Mouse (Mus musculus) kidney, adult 18-20 months (tissue): Measurements from ENCODE around the gene Fam107a.
A peak's percentile ranks its signal among the peaks of the same experiment; 100 is the strongest.

Source experiments
- DNase-seq: peaks from one replicate; pipeline ENCODE4 v3.0.0; 2021

Gene Fam107a

GRCm38 (mm10) chr14:8317194-8318097 lies at the start of gene Fam107a:
Fam107a (minus strand) TSS chr14:8318023.
- DNase-seq = peak; percentile 63

DNA sequence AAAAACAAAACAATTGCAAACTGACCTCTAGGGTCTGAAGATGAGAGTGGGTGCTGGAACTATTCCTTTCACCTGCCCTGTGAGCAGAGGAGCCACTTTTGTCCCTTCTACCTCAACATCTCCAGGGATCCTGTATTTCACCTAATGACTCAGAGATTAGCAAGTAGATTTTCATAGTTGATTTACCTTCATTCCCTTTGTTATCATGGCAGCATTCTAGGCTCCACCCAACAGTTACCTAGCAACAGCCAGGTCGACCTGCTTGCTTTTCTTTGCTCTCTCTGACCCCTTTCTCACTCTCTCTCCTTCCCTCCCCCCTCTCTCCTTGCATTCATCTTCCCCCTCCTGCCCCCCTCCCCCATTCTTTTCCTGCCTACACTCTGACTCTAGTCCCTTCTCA lies 49.3 kb upstream of the Fam107a start:
- no peak for DNase-seq

GRCm38 (mm10) chr14:8365833-8366232 lies 48.0 kb upstream of the Fam107a start:
- DNase-seq = no peak

- DNase-seq = no peak
These were observed 39.0 kb upstream of the Fam107a start for GRCm38 (mm10) chr14:8356836-8357235.

DNA sequence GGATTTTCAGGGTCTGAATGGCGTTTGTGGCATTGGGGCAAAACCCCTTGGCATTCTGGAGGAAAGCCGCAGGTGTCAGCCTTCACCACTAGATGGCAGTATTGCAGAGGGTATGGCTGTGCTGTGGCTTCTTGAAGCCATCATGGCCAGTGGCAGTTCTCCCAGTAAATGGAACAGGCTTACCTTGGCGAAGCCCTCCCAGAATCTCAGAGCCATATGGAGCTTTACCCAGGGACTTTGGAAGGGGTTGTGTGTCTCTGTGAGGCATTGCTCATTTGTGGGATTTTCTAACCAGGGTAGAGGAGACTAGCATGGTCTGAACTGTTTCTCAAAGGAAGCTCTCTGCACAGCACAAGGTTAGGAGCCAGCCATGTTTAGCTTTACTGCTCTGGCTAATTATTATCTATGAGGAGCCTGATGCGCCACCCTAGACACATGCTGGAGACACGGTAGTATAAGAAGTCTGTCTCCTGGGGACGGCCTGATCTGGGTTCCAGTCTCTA lies 38.2 kb upstream of the Fam107a start:
- DNase-seq = peak; percentile 81

DNA sequence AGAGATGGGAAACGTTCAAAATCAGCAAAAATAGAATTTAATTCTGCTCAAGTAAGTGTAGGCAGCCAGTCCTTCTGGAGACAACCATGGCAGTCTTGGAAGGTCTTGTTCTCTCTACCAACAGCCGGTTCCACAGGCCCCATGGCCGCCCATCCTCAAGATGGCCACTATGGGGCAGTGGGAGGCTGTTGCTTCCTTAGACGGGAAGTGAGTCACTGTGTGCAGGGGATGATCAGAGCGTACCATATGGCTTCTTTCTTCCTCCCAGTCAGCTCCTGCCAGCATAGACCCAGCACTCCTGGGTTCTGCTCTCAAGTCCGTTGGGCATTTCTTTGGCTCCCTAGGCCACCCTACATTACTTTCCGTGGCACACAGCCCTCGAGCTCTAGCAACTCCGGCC lies 31.1 kb upstream of the Fam107a start:
- no peak for DNase-seq

- peak; percentile 92 for DNase-seq
These were observed 28.6 kb upstream of the Fam107a start for GRCm38 (mm10) chr14:8346255-8346997.

DNA sequence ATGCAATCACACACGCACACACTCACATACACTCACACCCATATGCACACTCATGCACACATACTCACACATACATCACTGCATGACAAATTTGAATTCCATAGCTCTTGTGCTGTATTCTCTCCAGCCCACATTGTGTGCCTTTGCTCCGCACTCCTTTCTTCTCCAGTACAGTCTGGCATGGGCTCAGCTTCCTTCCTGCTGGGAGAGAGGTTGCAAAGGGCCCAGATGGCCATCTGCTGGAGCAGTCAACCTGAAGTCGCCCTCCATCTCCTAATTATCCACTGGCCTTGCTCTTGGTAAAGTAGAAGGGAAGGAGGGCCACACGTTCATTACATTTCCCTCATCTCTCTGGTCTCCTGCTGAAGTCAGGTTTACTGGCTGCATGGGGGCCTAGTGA lies 27.7 kb upstream of the Fam107a start:
- no peak for DNase-seq

DNA sequence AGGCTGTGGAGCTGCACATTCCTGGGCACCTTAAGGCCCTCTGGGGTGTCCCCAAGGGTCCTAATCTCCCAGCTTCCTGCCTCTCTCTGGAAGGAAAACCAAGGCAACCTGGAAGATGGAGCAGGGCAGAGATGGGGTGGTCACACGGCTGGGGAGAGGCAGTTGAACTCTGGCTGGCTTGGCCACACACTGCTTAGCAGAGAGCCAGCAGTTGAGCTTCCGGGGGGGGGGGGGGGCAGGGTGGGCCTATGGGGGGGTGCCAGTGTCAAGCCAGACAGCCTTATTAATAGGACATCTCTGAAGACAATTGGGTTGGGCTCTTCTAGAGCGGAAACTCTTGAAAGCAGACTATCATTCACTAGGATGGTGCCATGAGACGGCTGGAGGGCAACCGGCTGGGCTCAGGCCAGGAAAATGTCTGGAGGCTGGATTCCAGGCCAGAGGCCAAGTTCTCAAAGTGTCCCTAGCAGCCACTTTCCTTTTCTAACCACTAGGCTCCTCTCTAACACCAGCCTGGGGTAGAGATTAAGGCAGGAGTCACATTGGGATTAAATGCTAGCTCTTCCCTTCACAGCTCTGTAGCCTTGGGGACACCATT lies 24.8 kb upstream of the Fam107a start:
- peak; percentile 78 for DNase-seq

- DNase-seq = no peak
These were observed 22.4 kb upstream of the Fam107a start for GRCm38 (mm10) chr14:8340226-8340625.

DNA sequence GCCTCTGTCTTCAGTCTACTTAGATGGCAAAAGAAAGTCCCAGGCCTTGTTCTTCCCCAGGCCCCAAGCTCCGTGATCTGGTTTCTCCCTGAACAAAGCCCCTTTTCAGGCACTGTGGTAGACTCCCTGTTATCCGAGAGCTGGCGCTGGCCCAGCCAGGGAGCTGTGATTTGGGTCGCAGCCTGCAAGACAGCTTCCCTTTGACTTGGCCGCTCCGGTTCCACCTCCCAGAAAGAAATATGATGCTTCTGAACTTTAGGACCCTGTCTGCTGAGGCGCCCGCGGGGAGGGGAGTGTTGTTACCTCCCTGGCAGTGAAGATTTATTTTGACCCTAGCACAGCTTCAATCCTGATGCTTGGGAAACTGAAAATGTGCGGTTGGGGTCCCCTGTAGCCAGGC lies 18.1 kb upstream of the Fam107a start:
- DNase-seq = no peak

- DNase-seq = no peak
These were observed 16.7 kb upstream of the Fam107a start for GRCm38 (mm10) chr14:8334511-8334910.

- peak; percentile 76 for DNase-seq
These were observed 14.8 kb upstream of the Fam107a start for GRCm38 (mm10) chr14:8332314-8333252.

DNA sequence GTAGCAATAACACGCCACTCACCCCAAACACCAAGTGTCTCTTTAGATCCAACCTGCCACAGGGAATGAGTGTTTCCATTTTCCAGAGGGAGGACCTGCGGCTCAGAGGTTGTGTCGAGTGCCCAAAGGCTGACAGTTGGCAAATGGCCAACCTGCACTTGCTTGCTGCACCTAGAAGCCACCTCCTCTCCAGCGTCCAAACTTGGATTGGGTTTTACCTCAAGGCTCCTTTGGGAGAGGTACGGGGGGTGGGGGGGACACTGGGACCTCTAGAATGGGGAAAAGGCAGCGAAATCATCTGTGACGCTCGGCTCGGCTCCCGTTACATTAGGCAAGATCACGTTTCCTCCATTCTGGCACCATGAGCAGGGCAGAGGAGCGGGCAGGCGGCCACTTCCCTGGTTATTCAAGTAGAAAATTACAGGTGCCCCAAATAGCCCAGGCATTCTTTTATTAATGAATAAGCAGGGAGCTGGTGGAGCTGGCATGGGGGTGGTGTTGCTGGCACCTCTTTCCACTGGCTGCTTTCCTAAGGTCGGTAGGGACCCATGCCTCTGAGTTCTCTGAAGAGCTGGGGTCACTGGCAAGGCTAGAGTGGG lies 13.6 kb upstream of the Fam107a start:
- DNase-seq = peak; percentile 91

DNA sequence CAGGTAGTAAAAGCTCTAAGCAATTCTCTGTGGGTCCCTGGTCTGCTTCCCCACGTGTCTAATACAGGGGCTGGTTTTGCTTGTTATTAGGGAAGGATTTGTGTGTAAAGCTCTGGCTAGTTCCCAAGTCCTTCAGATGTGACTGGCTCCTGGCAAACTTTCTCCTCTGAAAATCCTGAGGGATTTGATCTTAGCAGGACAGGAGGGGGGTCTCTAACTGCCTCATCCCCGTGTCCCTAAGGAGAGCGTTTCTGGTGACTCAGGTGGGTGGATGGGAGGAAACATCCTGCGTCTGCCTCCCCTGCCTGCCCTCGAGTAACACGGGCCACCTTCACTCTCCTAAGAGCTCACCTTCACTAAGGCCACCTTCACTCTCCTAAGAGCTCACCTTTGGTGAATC lies 12.6 kb upstream of the Fam107a start:
- DNase-seq = peak; percentile 57

DNA sequence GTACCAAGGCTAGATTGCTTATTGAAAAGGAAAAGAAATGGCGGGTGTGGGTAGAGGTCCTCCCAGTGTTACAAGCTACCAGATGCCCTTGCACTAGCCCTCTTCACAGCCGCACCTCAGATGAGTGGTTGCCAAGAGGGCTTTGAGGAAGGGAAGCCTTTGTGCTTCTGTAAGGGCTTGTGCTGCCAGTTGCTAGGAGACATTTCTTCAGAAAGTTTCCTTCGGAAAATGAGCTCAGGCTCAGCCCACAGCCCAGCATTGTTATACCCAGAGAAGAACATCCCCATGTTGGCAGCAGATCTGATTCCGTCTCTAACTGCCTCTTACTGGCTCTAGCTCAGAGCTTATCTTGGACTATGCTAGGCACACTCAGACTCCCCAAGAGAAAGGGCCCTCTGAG lies 11.7 kb upstream of the Fam107a start:
- peak; percentile 41 for DNase-seq

DNA sequence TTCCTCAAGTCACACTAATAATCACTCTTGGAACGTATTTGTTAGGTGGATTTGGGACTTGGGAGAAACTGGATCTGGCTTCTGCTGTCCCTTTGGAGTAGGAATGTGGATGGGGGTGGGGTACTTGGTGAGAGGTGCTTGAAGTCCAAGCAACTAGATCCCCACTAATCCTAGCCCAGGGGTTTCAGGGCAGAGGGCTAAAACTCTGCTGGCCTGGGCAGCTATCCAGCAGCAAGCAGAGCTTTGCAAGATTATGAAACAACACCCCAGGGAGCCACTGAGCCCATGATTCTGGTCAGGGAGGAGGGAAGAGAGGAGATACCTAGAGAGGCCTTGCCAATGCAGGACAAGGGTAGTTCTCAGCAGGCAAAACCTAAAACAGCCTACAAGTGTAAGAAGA lies 9.5 kb upstream of the Fam107a start:
- peak; percentile 72 for DNase-seq

DNA sequence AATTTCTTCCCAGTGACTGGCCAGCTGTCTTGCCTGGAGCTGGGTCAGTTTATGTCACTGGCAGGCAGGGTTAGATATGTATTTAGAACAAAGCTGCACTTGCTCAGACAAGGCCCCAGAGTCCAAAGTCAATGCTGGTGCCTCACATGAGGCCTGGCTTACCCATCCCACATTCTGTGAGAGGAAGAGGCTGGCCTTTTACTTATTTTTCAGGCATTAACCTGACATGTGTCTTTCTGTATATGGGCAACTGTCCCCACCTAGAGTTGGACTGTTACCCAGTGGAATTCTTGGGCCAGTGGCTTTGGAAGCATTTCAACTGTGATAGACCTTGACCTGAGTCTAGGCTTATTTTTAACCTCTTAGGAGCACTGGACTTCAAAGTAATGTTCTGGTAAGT lies 9.1 kb upstream of the Fam107a start:
- peak; percentile 75 for DNase-seq

DNA sequence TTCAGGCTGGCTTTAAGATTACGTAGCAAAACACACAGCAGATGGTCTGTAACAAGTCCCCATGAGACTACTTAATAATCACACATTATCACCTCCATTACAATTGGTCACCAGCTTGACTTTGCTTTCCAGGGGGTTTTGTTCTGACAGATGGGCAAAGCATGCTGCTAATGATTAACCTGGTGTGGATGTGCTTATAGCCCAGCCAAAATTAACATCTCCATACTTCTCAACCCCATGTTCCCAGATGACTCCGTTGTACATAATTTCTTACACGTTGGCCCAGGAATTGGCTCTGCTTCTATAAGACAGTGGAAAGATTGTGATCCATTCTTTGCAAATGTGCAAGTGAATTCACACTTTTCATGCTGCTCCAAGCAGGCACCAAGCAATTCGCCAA lies 7.9 kb upstream of the Fam107a start:
- DNase-seq = no peak

- peak; percentile 79 for DNase-seq
These were observed 2.7 kb upstream of the Fam107a start for GRCm38 (mm10) chr14:8320528-8320927.

DNA sequence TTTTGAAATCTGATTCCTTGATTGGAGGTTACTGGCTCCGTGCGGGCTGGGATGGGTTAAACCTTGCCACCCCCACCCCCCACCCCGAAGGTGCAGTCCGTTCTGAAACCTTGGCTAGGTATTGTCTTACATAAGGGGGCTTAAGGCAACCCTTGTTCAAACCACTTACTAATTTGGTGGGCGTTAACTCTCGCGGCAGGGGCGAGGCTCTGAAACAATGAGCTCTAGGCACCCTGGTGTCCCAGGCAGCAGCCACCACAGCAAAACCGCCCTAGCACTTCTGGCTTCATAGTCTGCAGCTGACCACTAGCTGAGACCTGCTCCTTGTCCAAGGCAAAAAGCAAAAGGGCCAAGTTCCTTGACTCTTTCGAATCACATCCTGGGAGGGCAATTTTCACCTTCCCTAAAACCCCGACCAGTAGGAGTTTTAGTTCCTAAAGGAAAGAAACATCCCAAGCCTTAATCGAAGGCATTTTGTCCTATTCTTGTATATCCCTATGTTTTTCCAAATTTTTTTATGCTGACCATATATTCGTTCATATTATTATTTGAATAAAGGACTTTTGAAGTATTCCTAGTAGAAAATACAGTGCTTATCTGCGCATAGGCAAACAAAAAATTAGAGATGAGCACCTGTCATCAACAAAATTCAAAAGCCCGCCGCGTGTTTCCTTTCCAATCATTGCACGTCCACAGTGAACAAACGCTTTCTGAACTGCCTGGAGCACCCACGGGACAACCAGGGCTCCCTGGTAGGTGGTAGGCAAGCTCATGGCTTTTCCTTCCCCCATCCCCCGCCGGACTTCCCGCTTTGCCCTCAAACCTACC lies 1.2 kb downstream of the Fam107a start:
- no peak for DNase-seq
